Mouse (Mus musculus): ENCODE measurements at regions not wholly inside any gene's neighbourhood (a gene's known extent, or its start where the extent isn't known, plus 50 kb on each side); places are given as distances from the start of the nearest gene placed in this dataset.

- TF ChIP-seq CTCF (IDR thresholded peaks at IDR 0.05; ENCODE audit: extremely low read depth, insufficient read depth, low read length) (no peak), POLR2A (IDR thresholded peaks at IDR 0.05; ENCODE audit: extremely low read depth, insufficient read depth, low read length) (no peak)
Observed at GRCm38 (mm10) chr3:31444861-31445260, 134.7 kb upstream of the Slc7a14 start.
